In the genomic region with DNA sequence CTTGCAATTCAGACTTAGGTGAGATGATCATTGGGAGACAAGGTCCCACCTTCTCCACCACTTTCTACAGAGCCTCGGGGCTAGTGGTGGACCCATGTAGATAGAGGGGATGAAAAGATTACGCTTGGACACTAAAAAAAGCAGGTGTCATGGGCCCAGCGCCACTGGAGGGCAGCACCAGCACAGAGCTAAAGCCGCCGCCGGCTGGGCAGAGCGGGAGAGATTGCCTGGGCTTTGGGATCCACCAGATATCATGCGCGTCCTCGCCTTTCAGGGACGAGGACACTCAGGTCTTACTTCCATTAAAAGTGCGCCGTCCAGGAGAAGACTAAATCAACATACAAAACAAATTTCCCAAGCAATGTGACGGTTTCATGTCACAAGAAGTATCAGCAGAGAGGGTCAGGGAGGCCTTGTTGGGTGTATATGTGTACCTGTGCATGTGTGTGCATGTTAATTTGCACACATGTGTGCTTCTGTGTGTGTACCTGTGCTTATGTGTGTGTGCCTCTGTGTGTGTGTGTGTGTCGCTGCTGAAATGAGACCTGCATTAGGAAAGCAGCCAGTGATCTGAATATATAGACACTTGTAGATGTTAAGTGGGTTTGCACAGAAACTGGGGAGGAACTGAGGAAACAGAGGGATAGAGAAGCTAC, we compare ENCODE assay signal across 7 mouse cellular contexts. TPM values are rescaled to one million over a fixed set of nuclear protein-coding genes. Genes with fewer than 3 reads are reported as not detected.
DNase-seq lines count a peak whose midpoint lies in the region; ATAC-seq lines count a peak whose summit lies in the region.

No protein-coding gene starts in this region.

- no peaks in the 10 kb centered on the region for H3K27me3 ChIP-seq in splenic B cell, adult 2 months (ENCODE audit: control insufficient read depth, insufficient read depth, low read length, poor library complexity, severe bottlenecking)

- no peaks in the 10 kb centered on the region for H3K36me3 ChIP-seq in splenic B cell, adult 2 months (ENCODE audit: control insufficient read depth, insufficient read depth, low read length, poor library complexity, severe bottlenecking)

- ATAC-seq in monocyte, adult 5-6 weeks (replicated peaks; ENCODE audit: insufficient number of reproducible peaks, low FRiP score, low TSS enrichment, poor library complexity, severe bottlenecking) = peak; percentile 44; the same call in 1 of the 2 replicates

- DNase-seq in adrenal gland, adult 8-10 months = peak; percentile 63
- DNase-seq in embryo, embryonic 11 days = peak; percentile 88
- peak; percentile 70 to 85 for DNase-seq in heart, adult 18-20 months
- DNase-seq in kidney, adult 8-10 months = peak; percentile 43 to 76
- DNase-seq in liver = peak; percentile 69
- peak; percentile 66 for DNase-seq in splenic B cell, adult 2 months (ENCODE audit: low read depth, low spot score)

RNA-seq across cellular contexts. Expression of gene Slc35c1, which starts 25.4 kb away (rescaled TPM):
- total RNA-seq in adrenal gland, adult 8-10 months (2022) = 10 to 100 TPM; 15.7 to 24.0 (median 19.6) TPM
- 1 to 10 TPM; 5.4 to 6.0 TPM for total RNA-seq in heart, adult 18-20 months (2021)
- total RNA-seq in monocyte, adult 5-6 weeks (2017) = 9.0 to 24.2 TPM (median 15.1 TPM) in 3 replicates

RNA-seq across cellular contexts. Expression of gene Cry2, which starts 51.9 kb away (rescaled TPM):
- total RNA-seq in adrenal gland, adult 8-10 months (2022) = 10 to 100 TPM; 44.0 to 57.9 (median 47.5) TPM
- total RNA-seq in heart, adult 18-20 months (2021) = 10 to 100 TPM; 15.4 to 16.7 TPM
- 4.2 to 10.6 TPM (median 7.3 TPM) in 3 replicates for total RNA-seq in monocyte, adult 5-6 weeks (2017)

Comparison
In these comparisons a context has a peak if more than half of its experiments do, and no peak if none do; other contexts are left out.
1. Peak in every context shown above with its lines: DNase-seq and ATAC-seq.